Mouse (Mus musculus) lung, adult 2 months (tissue): ENCODE measurements around the gene S100pbp. TPM values are rescaled to one million over a fixed set of nuclear protein-coding genes. Genes with fewer than 3 reads are reported as not detected.

Experiments
- DNase-seq: peaks from one replicate; pipeline ENCODE4 v3.0.0; 2022
- H3K4me1 ChIP-seq: fragments of 200-500 bp; 2 replicates; pipeline ENCODE4 v1.6.1; 2011; ENCODE audit warnings: low read length; ENCODE audit not compliant: control insufficient read depth, insufficient read depth
- H3K4me3 ChIP-seq: fragments of 200-500 bp; replicated peaks from 2 replicates; pipeline ENCODE3; 2011; ENCODE audit warnings: low read depth, mild to moderate bottlenecking, control low read depth, low read length; ENCODE audit errors: extremely low read depth
- CTCF ChIP-seq: fragments of 200-500 bp; IDR thresholded peaks from 2 replicates; pipeline ENCODE4 v1.5.1; 2011; ENCODE audit warnings: mild to moderate bottlenecking, low read length, control low read depth; ENCODE audit not compliant: insufficient read depth
- POLR2A ChIP-seq: fragments of 200-500 bp; IDR thresholded peaks from 2 replicates; pipeline ENCODE4 v1.6.1; 2011; ENCODE audit warnings: low read depth, mild to moderate bottlenecking, control low read depth, low read length, borderline replicate concordance; ENCODE audit errors: extremely low read depth
- WGBS: fragments of 180-500 bp; shearing (Covaris S2); methylation state at CpG from one replicate; pipeline ENCODE4 v1.1.7; 2018; 5-methylcytosine and 5-hydroxymethylcytosine counted together
- polyA plus RNA-seq: library from polyadenylated mRNA; depleted of rRNA; stranded (reverse); fragments of >200 nt; gene quantifications from 2 replicates; pipeline ENCODE4 v1.2.3, GENCODE M21; 2012

Gene S100pbp
- polyA plus RNA-seq, 1 experiment = 10.5 TPM

- H3K4me3 ChIP-seq = no peak overlapping the region
- H3K4me1 ChIP-seq = no peaks in the 10 kb centered on the region
- no peak for DNase-seq
- no peak for TF ChIP-seq CTCF
- TF ChIP-seq POLR2A = no peak
- WGBS = 65% methylated on average over 16 of the region's 16 CpGs
These were observed 44.8 kb downstream of the S100pbp start for GRCm38 (mm10) chr4:129144401-129145367.

GRCm38 (mm10) chr4:129143509-129143908 is 46.0 kb downstream of the S100pbp start:
- WGBS = 74% methylated on average over 5 of the region's 5 CpGs
- no peaks in the 10 kb centered on the region for H3K4me1 ChIP-seq
- DNase-seq = no peak
- no peak overlapping the region for H3K4me3 ChIP-seq
- no peak for TF ChIP-seq CTCF
- no peak for TF ChIP-seq POLR2A

- no peak for DNase-seq
- 70% methylated on average over 11 of the region's 11 CpGs for WGBS
- H3K4me3 ChIP-seq = no peak overlapping the region
These were observed 47.0 kb downstream of the S100pbp start for GRCm38 (mm10) chr4:129142439-129143045.

GRCm38 (mm10) chr4:129141560-129142438 is 47.7 kb downstream of the S100pbp start:
- TF ChIP-seq CTCF (no peak), POLR2A (no peak)
- Histone ChIP-seq H3K4me1 (no peaks in the 10 kb centered on the region), H3K4me3 (no peak overlapping the region)
- 67% methylated on average over 17 of the region's 17 CpGs for WGBS
- DNase-seq = no peak

More at GRCm38 (mm10) chr4:129142439-129143045, 47.0 kb downstream of the S100pbp start:
- no peak for TF ChIP-seq CTCF
- TF ChIP-seq POLR2A = no peak
- H3K4me1 ChIP-seq = no peaks in the 10 kb centered on the region

GRCm38 (mm10) chr4:129140808-129141207 is 48.7 kb downstream of the S100pbp start:
- Histone ChIP-seq H3K4me1 (no peaks in the 10 kb centered on the region; the same call in 1 of the 2 replicates), H3K4me3 (no peak overlapping the region)
- no peak for TF ChIP-seq CTCF
- TF ChIP-seq POLR2A = no peak
- DNase-seq = no peak
- 75% methylated on average over 4 of the region's 4 CpGs for whole genome bisulfite sequencing

- Histone ChIP-seq H3K4me3 (no peak overlapping the region), H3K4me1 (no peaks in the 10 kb centered on the region; the same call in 1 of the 2 replicates)
- DNase-seq = no peak
- 77% methylated on average over 5 of the region's 5 CpGs for WGBS
- no peak for TF ChIP-seq CTCF
- no peak for TF ChIP-seq POLR2A
These were observed 49.9 kb downstream of the S100pbp start for GRCm38 (mm10) chr4:129139642-129140041.

- TF ChIP-seq POLR2A (no peak), CTCF (no peak)
- no peak overlapping the region for H3K4me3 ChIP-seq
- H3K4me1 ChIP-seq = no peaks in the 10 kb centered on the region; the same call in 1 of the 2 replicates
- no peak for DNase-seq
- WGBS = 61% methylated on average over 14 of the region's 14 CpGs
These were observed 51.9 kb downstream of the S100pbp start for GRCm38 (mm10) chr4:129137392-129138321.

GRCm38 (mm10) chr4:129136579-129137391 is 52.7 kb downstream of the S100pbp start, which contains the start of gene Fndc5:
Fndc5 (plus strand) TSS chr4:129136999.
- DNase-seq = no peak
- no peak for TF ChIP-seq CTCF
- TF ChIP-seq POLR2A = no peak
- Histone ChIP-seq H3K4me3 (no peak within 1 kb of the TSS), H3K4me1 (no peaks in the 10 kb centered on the region; the same call in 1 of the 2 replicates)
- WGBS = 2% methylated on average over 72 of the region's 80 CpGs
